Mouse (Mus musculus): ENCODE data around the gene Lim2.

DNA sequence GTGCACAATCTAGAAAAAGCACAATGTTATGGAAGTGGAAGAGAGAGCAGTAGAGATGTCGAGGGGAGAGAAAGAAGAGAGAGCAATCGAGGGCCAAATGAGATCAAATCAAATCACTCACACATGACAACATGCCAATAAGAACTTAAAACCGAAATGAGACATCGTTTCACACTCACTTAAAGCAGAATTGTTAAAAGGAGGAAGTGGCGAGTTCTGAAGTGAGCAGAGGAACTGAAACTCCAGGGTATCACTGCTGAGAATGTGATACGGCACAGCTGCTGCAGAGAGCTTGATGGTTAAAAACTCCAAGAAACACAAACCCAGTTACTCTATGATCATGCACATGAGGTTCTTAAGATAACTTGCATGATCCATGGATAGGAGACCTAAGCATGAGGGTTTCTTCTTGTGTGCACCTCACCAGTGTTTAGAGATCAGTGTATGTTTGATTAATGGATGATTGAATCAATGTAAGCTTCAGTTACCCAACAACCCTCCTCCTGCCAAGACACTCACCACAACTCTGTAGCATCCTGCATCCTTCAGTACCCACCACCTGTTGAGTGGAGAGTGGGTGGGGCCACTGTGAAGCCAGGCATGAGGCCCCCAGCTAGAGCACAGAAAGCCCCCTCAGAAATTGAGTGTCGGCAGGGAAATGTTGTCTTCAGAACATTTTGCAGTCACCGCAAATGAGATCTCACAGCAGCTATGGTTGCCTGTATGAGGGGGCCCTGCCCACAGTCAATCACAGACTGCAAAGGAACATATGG, 34.9 kb upstream of the Lim2 start:
- TF ChIP-seq CTCF (IDR thresholded peaks at IDR 0.05; ENCODE audit: low read depth, low read length) (no peak), GATA1 (IDR thresholded peaks at IDR 0.05; ENCODE audit: borderline replicate concordance, low read length) (no peak), POLR2AphosphoS5 (IDR thresholded peaks at IDR 0.05; ENCODE audit: insufficient replicate concordance, low read depth, low read length) (no peak), TAL1 (conservative IDR thresholded peaks at IDR 0.05; ENCODE audit: low read depth, low read length) (no peak)

Data from G1E (cell line).